10 mouse cellular contexts compared by ENCODE assay signal in the genomic region with DNA sequence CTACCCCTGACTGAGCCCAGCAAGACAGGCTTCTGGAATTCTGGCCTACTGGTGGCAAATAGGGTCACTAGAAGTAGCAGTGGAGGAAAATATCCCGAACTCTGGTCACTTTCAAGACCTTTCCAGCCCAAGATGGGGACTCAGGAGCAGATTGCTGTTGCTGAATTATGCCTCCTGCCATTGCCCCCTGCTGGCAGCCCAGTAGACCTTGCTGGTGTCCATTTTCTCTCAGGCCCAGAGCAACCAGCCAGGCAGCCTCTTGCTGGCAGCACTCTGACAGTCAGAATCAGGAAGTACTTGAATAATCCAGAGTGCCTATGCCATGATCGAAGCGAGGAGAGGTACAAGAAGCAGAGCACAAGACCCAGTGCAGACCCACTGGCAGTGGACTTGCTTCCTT. TPM values are rescaled to one million over a fixed set of nuclear protein-coding genes. Genes with fewer than 3 reads are reported as not detected.
DNase-seq lines count a peak whose midpoint lies in the region; ATAC-seq and TF ChIP-seq lines count a peak whose summit lies in the region.
"Had no signal": no experiment of that assay in that cellular context is flagged by ENCODE, and none has a peak within 500 bp of the region (broad histone marks: within the 10 kb centered on the region; RNA-seq: fewer than 3 reads in every experiment).

No protein-coding gene starts in this region.

- H3K9ac ChIP-seq in lung, postnatal 0 days (replicated peaks; ENCODE audit: low read depth), result no peak overlapping the region
- no peak overlapping the region for H3K9ac ChIP-seq in midbrain, embryonic 11.5 days (ENCODE audit: low read length)

- 0 out of 2 replicates have a peak, but pooled peaks have one; percentile 30 for ATAC-seq in lung, postnatal 0 days
- no peak for ATAC-seq in midbrain, embryonic 11.5 days (ENCODE audit: low FRiP score)
- ATAC-seq: Patski had no signal

- H3K4me1 ChIP-seq in lung, postnatal 0 days (ENCODE audit: insufficient read depth, low read depth, low read length), result no peaks in the 10 kb centered on the region
- H3K4me1 ChIP-seq in midbrain, embryonic 11.5 days (ENCODE audit: control insufficient read depth, insufficient read depth, low read length), result peaks cover 3% of the 10 kb centered on the region; the same call in 1 of the 2 replicates

- H3K36me3 ChIP-seq in lung, postnatal 0 days (ENCODE audit: insufficient read depth, low read length), result no peaks in the 10 kb centered on the region
- no peaks in the 10 kb centered on the region for H3K36me3 ChIP-seq in midbrain, embryonic 11.5 days (ENCODE audit: control insufficient read depth, insufficient read depth, low read length)

- H3K27ac ChIP-seq in lung, postnatal 0 days (ENCODE audit: low read length), result no peak overlapping the region
- no peak overlapping the region for H3K27ac ChIP-seq in midbrain, embryonic 11.5 days (ENCODE audit: low read depth, low read length)

- no peaks in the 10 kb centered on the region for H3K9me3 ChIP-seq in lung, postnatal 0 days (ENCODE audit: low read length)
- H3K9me3 ChIP-seq in midbrain, embryonic 11.5 days (ENCODE audit: control insufficient read depth, low read length), result no peaks in the 10 kb centered on the region
- H3K9me3 ChIP-seq: megakaryocyte, embryonic 14.5 days had no signal

- no peak overlapping the region for H3K4me3 ChIP-seq in lung, postnatal 0 days (ENCODE audit: low read depth, low read length)
- H3K4me3 ChIP-seq in midbrain, embryonic 11.5 days (ENCODE audit: low read depth, low read length), result no peak overlapping the region
- H3K4me3 ChIP-seq: megakaryocyte, embryonic 14.5 days had no signal

- DNase-seq in heart, adult 11 months, result peak; percentile 85
- DNase-seq in heart, adult 8-10 months (ENCODE audit: low spot score), result no peak
- peak; percentile 47 for DNase-seq in thymus, postnatal 0 days (ENCODE audit: low spot score)
- DNase-seq in thymus, adult 18-20 months, result no peak
- peak; percentile 75 for DNase-seq in lung, postnatal 0 days (ENCODE audit: low spot score)
- DNase-seq in MN1 (ENCODE audit: low spot score), result no peak
- no peak for DNase-seq in cerebellum, adult 9-11 months
- DNase-seq in midbrain, embryonic 11.5 days (ENCODE audit: low spot score, missing footprints), result no peak

- no peaks in the 10 kb centered on the region for H3K27me3 ChIP-seq in lung, postnatal 0 days (replicated peaks; ENCODE audit: insufficient read depth, low read length)
- H3K27me3 ChIP-seq in midbrain, embryonic 11.5 days (ENCODE audit: control insufficient read depth, insufficient read depth, low read length), result no peaks in the 10 kb centered on the region; the same call in 1 of the 2 replicates
- H3K27me3 ChIP-seq: Patski had no signal

- no peak overlapping the region for H3K4me2 ChIP-seq in lung, postnatal 0 days (replicated peaks; ENCODE audit: low read depth, low read length)
- H3K4me2 ChIP-seq in midbrain, embryonic 11.5 days, result no peak overlapping the region

- WGBS in lung, postnatal 0 days, result 29% methylated on average over 3 of the region's 3 CpGs
- 77% methylated on average over 3 of the region's 3 CpGs for WGBS in midbrain, embryonic 11.5 days

- no peak for TF ChIP-seq EP300 in lung, postnatal 0 days (IDR thresholded peaks at IDR 0.05)

- TF ChIP-seq CTCF in lung, postnatal 0 days (IDR thresholded peaks at IDR 0.05), result peak; percentile 73

RNA-seq across cellular contexts. Expression of gene Pnck, which starts 4.4 kb away (rescaled TPM):
- total RNA-seq in heart, adult 8-10 months (2022), result 1 to 10 TPM; 5.2 to 9.5 (median 8.1) TPM
- 5.4 and 6.4 TPM in 2 replicates for polyA plus RNA-seq in thymus, postnatal 0 days (2015; fragmentation: Nextera tagmentation; extraction: Ambion mirVana)
- 3.9 and 5.5 TPM in 2 replicates for polyA plus RNA-seq in lung, postnatal 0 days (2015; fragmentation: Nextera tagmentation; extraction: Ambion mirVana)
- polyA plus RNA-seq in midbrain, embryonic 11.5 days (2014; fragmentation: Nextera tagmentation; extraction: Ambion mirVana), result 13.0 and 14.5 TPM in 2 replicates

RNA-seq across cellular contexts. Expression of gene Dusp9, which starts 16.3 kb away (rescaled TPM):
- total RNA-seq in heart, adult 8-10 months (2022), result under 1 TPM in 1 of 4 experiments, not detected in 3; 0.19 TPM
- polyA plus RNA-seq in thymus, postnatal 0 days (2015; fragmentation: Nextera tagmentation; extraction: Ambion mirVana), result 0.35 and 0.46 TPM in 2 replicates
- 2.2 and 2.4 TPM in 2 replicates for polyA plus RNA-seq in lung, postnatal 0 days (2015; fragmentation: Nextera tagmentation; extraction: Ambion mirVana)
- 1.7 and 2.1 TPM in 2 replicates for polyA plus RNA-seq in midbrain, embryonic 11.5 days (2014; fragmentation: Nextera tagmentation; extraction: Ambion mirVana)

RNA-seq across cellular contexts. Expression of gene Slc6a8, which starts 17.4 kb away (rescaled TPM):
- total RNA-seq in heart, adult 8-10 months (2022), result 100 to 1,000 TPM; 157 to 195 (median 180) TPM
- 5.1 TPM in 2 replicates for polyA plus RNA-seq in thymus, postnatal 0 days (2015; fragmentation: Nextera tagmentation; extraction: Ambion mirVana)
- 7.5 and 7.8 TPM in 2 replicates for polyA plus RNA-seq in lung, postnatal 0 days (2015; fragmentation: Nextera tagmentation; extraction: Ambion mirVana)
- 6.0 and 6.6 TPM in 2 replicates for polyA plus RNA-seq in midbrain, embryonic 11.5 days (2014; fragmentation: Nextera tagmentation; extraction: Ambion mirVana)

Comparison
In these comparisons a context has a peak if more than half of its experiments do, and no peak if none do; other contexts are left out.
1. DNase-seq: peak in heart, adult 11 months (single experiment), thymus, postnatal 0 days (single experiment) and lung, postnatal 0 days (single experiment); none in heart, adult 8-10 months (single experiment), thymus, adult 18-20 months (0 of 2), MN1 (single experiment), cerebellum, adult 9-11 months (single experiment) and midbrain, embryonic 11.5 days (single experiment).